Mouse (Mus musculus) kidney, postnatal 0 days (tissue): ENCODE data around the gene Ccdc184. TPM values are rescaled to one million over a fixed set of nuclear protein-coding genes. Genes with fewer than 3 reads are reported as not detected.

Source experiments
- ATAC-seq: fragments of 200-750 bp; cut with Nextera tagmentation; replicated peaks from 2 replicates; pipeline ENCODE4 v1.8.0; 2017; ENCODE audit warnings: low read depth, moderate number of reproducible peaks, moderate TSS enrichment, moderate library complexity; ENCODE audit not compliant: low FRiP score
- DNase-seq: peaks from one replicate; pipeline ENCODE4 v3.0.0-alpha.2; 2016; ENCODE audit warnings: low spot score
- H3K27ac ChIP-seq: fragments of 300-500 bp; sonication (generic); 2 replicates; pipeline ENCODE4 v1.5.1; 2014; ENCODE audit warnings: mild to moderate bottlenecking
- H3K27me3 ChIP-seq: fragments of 300-500 bp; sonication (generic); 2 replicates; pipeline ENCODE4 v1.6.1; 2014; ENCODE audit warnings: low read length, mixed read lengths; ENCODE audit not compliant: insufficient read depth
- H3K36me3 ChIP-seq: fragments of 300-500 bp; sonication (generic); 2 replicates; pipeline ENCODE4 v1.6.1; 2014; ENCODE audit warnings: low read length, mixed read lengths; ENCODE audit not compliant: insufficient read depth
- H3K4me1 ChIP-seq: fragments of 300-500 bp; sonication (generic); replicated peaks from 2 replicates; pipeline ENCODE4 v1.6.1; 2014; ENCODE audit warnings: antibody characterized with exemption, low read length, mixed read lengths; ENCODE audit not compliant: insufficient read depth
- H3K4me2 ChIP-seq: fragments of 300-500 bp; sonication (generic); 2 replicates; pipeline ENCODE4 v1.6.1; 2014; ENCODE audit warnings: mild to moderate bottlenecking, low read length, moderate library complexity, mixed read lengths
- H3K4me3 ChIP-seq: fragments of 300-500 bp; sonication (generic); replicated peaks from 2 replicates; pipeline ENCODE4 v1.5.1; 2014; ENCODE audit warnings: low read depth, low read length
- H3K9ac ChIP-seq: fragments of 300-500 bp; sonication (generic); 2 replicates; pipeline ENCODE4 v1.6.1; 2014; ENCODE audit warnings: low read depth, low read length
- H3K9me3 ChIP-seq: fragments of 300-500 bp; sonication (generic); replicated peaks from 2 replicates; pipeline ENCODE4 v1.6.1; 2016; ENCODE audit warnings: low read length, inconsistent platforms, mixed read lengths
- CTCF ChIP-seq: IDR thresholded peaks from 2 replicates; pipeline ENCODE4 v1.5.1; 2016; ENCODE audit warnings: antibody characterized with exemption, low read depth, mild to moderate bottlenecking, moderate library complexity
- WGBS: fragments of 180-500 bp; shearing (Covaris S2); extraction: QIAGEN DNeasy Blood & Tissue Kit; methylation state at CpG from one replicate; pipeline ENCODE4 v1.1.7; 2014; 5-methylcytosine and 5-hydroxymethylcytosine counted together
- polyA plus RNA-seq: library from polyadenylated mRNA; unstranded; fragments of >200 nt; fragmentation: Nextera tagmentation; extraction: Ambion mirVana; gene quantifications from 2 replicates; pipeline ENCODE4 v1.2.1, GENCODE M21; 2015

Gene Ccdc184
- polyA plus RNA-seq, 1 experiment from 2014 or later, result 1.7 TPM

DNA sequence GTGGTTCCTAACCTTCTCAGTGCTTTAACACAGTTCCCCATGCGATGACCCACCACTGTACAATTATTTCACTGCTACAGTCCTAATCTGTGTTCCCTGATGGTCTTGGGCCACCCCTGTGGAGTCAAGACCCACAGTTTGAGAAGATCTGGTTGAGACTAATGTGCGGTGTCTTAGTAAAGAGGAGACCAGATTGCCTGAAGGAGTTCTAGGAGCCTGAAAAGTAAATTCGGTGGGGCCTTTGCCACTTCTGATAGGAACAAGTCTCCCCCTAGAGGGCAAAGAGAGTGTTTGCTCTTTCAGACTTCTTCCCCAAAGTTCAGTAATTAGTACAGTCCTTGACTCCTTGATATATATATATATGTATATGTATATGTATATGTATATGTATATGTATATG lies 13.3 kb upstream of the Ccdc184 start:
- Histone ChIP-seq H3K4me3 (no peak overlapping the region), H3K9ac (no peak overlapping the region), H3K27me3 (no peaks in the 10 kb centered on the region), H3K4me2 (no peak overlapping the region), H3K36me3 (no peaks in the 10 kb centered on the region), H3K27ac (no peak overlapping the region), H3K9me3 (no peaks in the 10 kb centered on the region), H3K4me1 (no peaks in the 10 kb centered on the region)
- DNase-seq, result peak; percentile 93
- 18% methylated on average over 3 of the region's 3 CpGs for WGBS
- no peak; the same call in 1 of the 2 replicates for ATAC-seq
- peak; percentile 87 for TF ChIP-seq CTCF

DNA sequence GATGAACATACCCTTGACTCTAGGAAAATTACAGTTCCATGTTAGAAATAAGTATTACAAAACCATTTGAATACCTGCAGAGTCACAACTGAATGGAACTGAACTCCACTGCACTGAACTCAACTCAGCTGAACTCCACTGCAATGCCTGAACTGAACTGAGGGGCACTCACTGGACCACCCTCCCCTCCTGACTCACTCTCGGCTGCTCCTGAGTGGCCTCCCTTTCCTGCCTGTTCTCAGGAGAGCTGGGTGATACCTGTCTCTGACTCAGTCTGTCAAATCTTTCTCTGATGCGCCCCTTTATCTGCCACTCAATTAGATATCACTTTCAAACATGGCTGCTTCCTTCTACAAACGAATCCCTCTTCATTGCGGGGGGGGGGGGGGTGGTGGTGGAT lies 12.8 kb upstream of the Ccdc184 start:
- ATAC-seq (no peak), DNase-seq (no peak)
- H3K4me3 ChIP-seq, result no peak overlapping the region

DNA sequence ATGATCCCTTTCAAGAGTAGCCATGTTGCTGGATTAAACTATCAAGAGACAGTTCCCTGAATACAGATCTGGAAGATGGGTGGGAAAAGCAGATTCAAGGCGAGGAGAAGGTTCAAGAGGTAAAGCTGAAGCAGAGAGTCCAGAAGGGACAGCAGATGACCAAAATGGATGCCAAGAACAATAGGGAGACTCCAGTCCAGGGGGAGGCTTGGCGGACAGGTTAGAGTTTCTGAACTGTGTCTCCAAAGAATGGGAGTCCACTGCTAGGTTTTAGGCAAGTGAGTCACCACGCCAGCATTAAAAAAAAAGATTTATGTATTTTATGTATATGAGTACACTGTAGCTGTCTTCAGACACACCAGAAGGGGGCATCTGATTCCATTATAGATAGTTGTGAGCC lies 12.3 kb upstream of the Ccdc184 start:
- Histone ChIP-seq H3K4me2 (no peak overlapping the region), H3K36me3 (no peaks in the 10 kb centered on the region), H3K4me3 (no peak overlapping the region), H3K27me3 (no peaks in the 10 kb centered on the region), H3K9me3 (no peaks in the 10 kb centered on the region), H3K4me1 (no peaks in the 10 kb centered on the region), H3K27ac (no peak overlapping the region), H3K9ac (no peak overlapping the region)
- DNase-seq (no peak), ATAC-seq (no peak)
- 70% methylated on average over 3 of the region's 3 CpGs for WGBS
- TF ChIP-seq CTCF, result peak; percentile 9; the same call in 1 of the 2 replicates

More for the DNA sequence above, 12.8 kb upstream of the Ccdc184 start:
- H3K27ac ChIP-seq, result no peak overlapping the region
- no peaks in the 10 kb centered on the region for H3K36me3 ChIP-seq
- H3K4me1 ChIP-seq, result no peaks in the 10 kb centered on the region
- H3K9me3 ChIP-seq, result no peaks in the 10 kb centered on the region
- no peak overlapping the region for H3K9ac ChIP-seq
- no peak overlapping the region for H3K4me2 ChIP-seq
- H3K27me3 ChIP-seq, result no peaks in the 10 kb centered on the region
- TF ChIP-seq CTCF, result no peak
- 63% methylated on average over 4 of the region's 4 CpGs for WGBS

DNA sequence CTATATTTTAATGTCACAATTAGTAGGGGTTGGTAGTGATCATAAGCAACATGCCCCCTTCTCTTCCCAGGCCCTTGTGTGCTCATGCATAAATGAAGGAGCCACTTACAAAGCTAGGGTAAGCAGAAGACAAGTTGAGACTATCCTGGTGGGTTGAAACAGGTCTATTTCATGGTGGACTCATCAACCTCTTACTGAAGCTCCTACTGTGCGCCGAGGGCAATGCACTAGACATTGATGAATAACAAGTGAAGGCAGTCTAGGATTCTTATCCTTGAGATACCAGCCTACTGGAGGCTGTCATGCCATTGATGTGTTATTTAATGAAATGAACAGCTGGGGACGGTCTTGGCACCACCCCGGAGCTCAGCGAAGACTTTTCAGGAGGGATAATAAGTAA lies 11.7 kb upstream of the Ccdc184 start:
- Histone ChIP-seq H3K4me3 (no peak overlapping the region), H3K27me3 (no peaks in the 10 kb centered on the region), H3K9me3 (no peaks in the 10 kb centered on the region), H3K36me3 (no peaks in the 10 kb centered on the region), H3K4me2 (no peak overlapping the region), H3K9ac (no peak overlapping the region), H3K4me1 (no peaks in the 10 kb centered on the region), H3K27ac (no peak overlapping the region)
- TF ChIP-seq CTCF, result no peak
- DNase-seq (no peak), ATAC-seq (no peak)
- 95% methylated on average over 5 of the region's 5 CpGs for WGBS

DNA sequence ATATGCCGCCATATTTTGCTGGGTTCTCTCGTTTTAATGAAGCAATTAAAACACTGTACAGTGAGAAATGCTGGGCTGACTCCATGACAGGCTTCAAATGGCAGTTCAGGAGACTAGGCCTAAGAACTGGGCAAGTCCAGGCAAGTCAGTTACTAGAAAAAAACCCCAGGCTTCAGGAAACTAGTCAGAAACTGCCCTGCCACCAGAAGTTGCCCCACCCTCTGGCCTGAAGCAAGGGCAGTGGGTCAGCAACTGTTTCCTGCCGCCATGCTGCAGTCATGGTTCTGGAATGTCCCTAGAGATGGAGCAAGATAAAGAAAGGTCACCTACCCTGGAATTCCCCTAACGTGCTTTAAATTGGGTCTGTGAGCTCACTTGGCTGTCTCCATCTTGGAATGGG lies 11.0 kb upstream of the Ccdc184 start:
- TF ChIP-seq CTCF, result no peak
- Histone ChIP-seq H3K4me3 (no peak overlapping the region), H3K9me3 (no peaks in the 10 kb centered on the region), H3K27ac (no peak overlapping the region), H3K4me1 (no peaks in the 10 kb centered on the region), H3K9ac (no peak overlapping the region), H3K27me3 (no peaks in the 10 kb centered on the region), H3K36me3 (no peaks in the 10 kb centered on the region), H3K4me2 (no peak overlapping the region)
- ATAC-seq (no peak), DNase-seq (no peak)
- 66% methylated on average over 4 of the region's 4 CpGs for WGBS

DNA sequence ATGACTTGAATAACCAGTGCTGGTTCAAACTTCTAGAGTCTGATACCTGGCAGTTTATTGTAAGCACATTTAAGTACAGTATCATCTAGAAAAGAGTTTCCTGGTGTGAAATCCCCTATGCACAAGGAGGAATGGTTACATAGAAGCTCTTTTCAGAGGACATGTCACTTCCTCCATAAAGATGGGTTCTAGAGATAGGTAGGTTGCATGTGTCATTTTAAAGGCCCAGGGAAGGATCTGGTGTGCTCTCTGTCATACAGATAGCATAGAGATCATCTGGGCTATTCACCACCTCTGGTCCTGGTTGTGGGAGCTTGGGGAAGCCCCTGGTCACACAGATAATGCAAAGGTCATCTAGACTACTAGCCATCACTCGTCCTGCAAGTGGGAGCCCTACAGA lies 9.7 kb upstream of the Ccdc184 start:
- H3K4me3 ChIP-seq, result no peak overlapping the region
- no peak for DNase-seq
- 76% methylated on average over 1 of the region's 1 CpGs for WGBS
- no peak for ATAC-seq
- H3K9me3 ChIP-seq, result no peaks in the 10 kb centered on the region
- no peak overlapping the region for H3K9ac ChIP-seq
- H3K27me3 ChIP-seq, result no peaks in the 10 kb centered on the region
- no peak overlapping the region for H3K27ac ChIP-seq
- no peak overlapping the region for H3K4me2 ChIP-seq
- no peaks in the 10 kb centered on the region for H3K4me1 ChIP-seq
- H3K36me3 ChIP-seq, result no peaks in the 10 kb centered on the region
- TF ChIP-seq CTCF, result no peak
